Mouse (Mus musculus) intestine, embryonic 14.5 days (tissue): ENCODE results near the gene Fat3. TPM values are rescaled to one million over a fixed set of nuclear protein-coding genes. Genes with fewer than 3 reads are reported as not detected.

Experiments
- ATAC-seq: fragments of 200-750 bp; cut with Nextera tagmentation; replicated peaks from 2 replicates; pipeline ENCODE4 v1.8.0; 2017; ENCODE audit warnings: low read depth, moderate number of reproducible peaks, moderate TSS enrichment, moderate library complexity; ENCODE audit not compliant: low FRiP score, low TSS enrichment
- DNase-seq: peaks from one replicate; pipeline ENCODE4 v3.0.0-alpha.2; 2018; ENCODE audit warnings: low spot score
- H3K27ac ChIP-seq: fragments of 300-500 bp; sonication (generic); 2 replicates; pipeline ENCODE4 v1.5.1; 2014; ENCODE audit warnings: low read depth, mild to moderate bottlenecking, control low read depth
- H3K27me3 ChIP-seq: fragments of 300-500 bp; sonication (generic); replicated peaks from 2 replicates; pipeline ENCODE4 v1.6.1; 2014; ENCODE audit warnings: low read length, control low read depth; ENCODE audit not compliant: control insufficient read depth, insufficient read depth
- H3K36me3 ChIP-seq: fragments of 300-500 bp; sonication (generic); 2 replicates; pipeline ENCODE4 v1.6.1; 2014; ENCODE audit warnings: low read length, control low read depth; ENCODE audit not compliant: control insufficient read depth, insufficient read depth
- H3K4me1 ChIP-seq: fragments of 300-500 bp; sonication (generic); replicated peaks from 2 replicates; pipeline ENCODE4 v1.6.1; 2014; ENCODE audit warnings: low read length, control low read depth, mixed read lengths; ENCODE audit not compliant: control insufficient read depth, insufficient read depth
- H3K4me2 ChIP-seq: fragments of 300-500 bp; sonication (generic); 2 replicates; pipeline ENCODE4 v1.6.1; 2014; ENCODE audit warnings: low read length
- H3K4me3 ChIP-seq: fragments of 300-500 bp; sonication (generic); 2 replicates; pipeline ENCODE4 v1.5.1; 2014; ENCODE audit warnings: low read depth, low read length, control low read depth, mixed read lengths
- H3K9ac ChIP-seq: fragments of 300-500 bp; sonication (generic); 2 replicates; pipeline ENCODE4 v1.6.1; 2014; ENCODE audit warnings: mild to moderate bottlenecking, low read length
- H3K9me3 ChIP-seq: fragments of 300-500 bp; sonication (generic); 2 replicates; pipeline ENCODE4 v1.6.1; 2016; ENCODE audit warnings: low read length, control low read depth; ENCODE audit not compliant: control insufficient read depth
- WGBS: fragments of 180-500 bp; shearing (Covaris S2); extraction: QIAGEN DNeasy Blood & Tissue Kit; methylation state at CpG from one replicate; pipeline ENCODE4 v1.1.7; 2014; 5-methylcytosine and 5-hydroxymethylcytosine counted together
- polyA plus RNA-seq: library from polyadenylated mRNA; unstranded; fragments of >200 nt; fragmentation: Nextera tagmentation; extraction: Ambion mirVana; gene quantifications from 2 replicates; pipeline ENCODE4 v1.2.1, GENCODE M21; 2014

Gene Fat3
- polyA plus RNA-seq, 1 experiment from 2014 or later, result 1.2 TPM

GRCm38 (mm10) chr9:15861402-15861801 lies 639.7 kb downstream of the Fat3 start:
- Histone ChIP-seq H3K27me3 (no peaks in the 10 kb centered on the region), H3K27ac (no peak overlapping the region), H3K4me2 (no peak overlapping the region), H3K36me3 (no peaks in the 10 kb centered on the region), H3K9me3 (no peaks in the 10 kb centered on the region), H3K4me3 (no peak overlapping the region), H3K9ac (no peak overlapping the region), H3K4me1 (no peaks in the 10 kb centered on the region)
- ATAC-seq (no peak), DNase-seq (no peak)
- WGBS, result 73% methylated on average over 5 of the region's 5 CpGs
